Mouse (Mus musculus) intestine, embryonic 14.5 days (tissue): ENCODE measurements around the gene Arl5c. TPM values are rescaled to one million over a fixed set of nuclear protein-coding genes. Genes with fewer than 3 reads are reported as not detected.
A peak's percentile ranks its signal among the peaks of the same experiment; 100 is the strongest.

ENCODE experiments used
- ATAC-seq: fragments of 200-750 bp; cut with Nextera tagmentation; replicated peaks from 2 replicates; pipeline ENCODE4 v1.8.0; 2017; ENCODE audit warnings: low read depth, moderate number of reproducible peaks, moderate TSS enrichment, moderate library complexity; ENCODE audit not compliant: low FRiP score, low TSS enrichment
- DNase-seq: peaks from one replicate; pipeline ENCODE4 v3.0.0-alpha.2; 2018; ENCODE audit warnings: low spot score
- H3K27ac ChIP-seq: fragments of 300-500 bp; sonication (generic); 2 replicates; pipeline ENCODE4 v1.5.1; 2014; ENCODE audit warnings: low read depth, mild to moderate bottlenecking, control low read depth
- H3K27me3 ChIP-seq: fragments of 300-500 bp; sonication (generic); replicated peaks from 2 replicates; pipeline ENCODE4 v1.6.1; 2014; ENCODE audit warnings: low read length, control low read depth; ENCODE audit not compliant: control insufficient read depth, insufficient read depth
- H3K36me3 ChIP-seq: fragments of 300-500 bp; sonication (generic); 2 replicates; pipeline ENCODE4 v1.6.1; 2014; ENCODE audit warnings: low read length, control low read depth; ENCODE audit not compliant: control insufficient read depth, insufficient read depth
- H3K4me1 ChIP-seq: fragments of 300-500 bp; sonication (generic); replicated peaks from 2 replicates; pipeline ENCODE4 v1.6.1; 2014; ENCODE audit warnings: low read length, control low read depth, mixed read lengths; ENCODE audit not compliant: control insufficient read depth, insufficient read depth
- H3K4me2 ChIP-seq: fragments of 300-500 bp; sonication (generic); 2 replicates; pipeline ENCODE4 v1.6.1; 2014; ENCODE audit warnings: low read length
- H3K4me3 ChIP-seq: fragments of 300-500 bp; sonication (generic); 2 replicates; pipeline ENCODE4 v1.5.1; 2014; ENCODE audit warnings: low read depth, low read length, control low read depth, mixed read lengths
- H3K9ac ChIP-seq: fragments of 300-500 bp; sonication (generic); 2 replicates; pipeline ENCODE4 v1.6.1; 2014; ENCODE audit warnings: mild to moderate bottlenecking, low read length
- H3K9me3 ChIP-seq: fragments of 300-500 bp; sonication (generic); 2 replicates; pipeline ENCODE4 v1.6.1; 2016; ENCODE audit warnings: low read length, control low read depth; ENCODE audit not compliant: control insufficient read depth
- WGBS: fragments of 180-500 bp; shearing (Covaris S2); extraction: QIAGEN DNeasy Blood & Tissue Kit; methylation state at CpG from one replicate; pipeline ENCODE4 v1.1.7; 2014; 5-methylcytosine and 5-hydroxymethylcytosine counted together
- polyA plus RNA-seq: library from polyadenylated mRNA; unstranded; fragments of >200 nt; fragmentation: Nextera tagmentation; extraction: Ambion mirVana; gene quantifications from 2 replicates; pipeline ENCODE4 v1.2.1, GENCODE M21; 2014

The Arl5c gene
- polyA plus RNA-seq, 1 experiment from 2014 or later: 13.8 TPM

GRCm38 (mm10) chr11:97994539-97995100 lies 1.4 kb downstream of the Arl5c start:
- no peak overlapping the region for H3K27ac ChIP-seq
- WGBS: 5% methylated on average over 13 of the region's 13 CpGs
- no peaks in the 10 kb centered on the region for H3K9me3 ChIP-seq
- no peaks in the 10 kb centered on the region for H3K27me3 ChIP-seq
- peak overlapping the region; percentile 37; the same call in 1 of the 2 replicates for H3K9ac ChIP-seq
- DNase-seq (peak; percentile 86), ATAC-seq (peak; percentile 43; the same call in 1 of the 2 replicates)
- H3K4me2 ChIP-seq: peak overlapping the region; percentile 94
- H3K4me1 ChIP-seq: peaks cover 13% of the 10 kb centered on the region; the same call in 1 of the 2 replicates
- peak overlapping the region; percentile 43 for H3K4me3 ChIP-seq
- no peaks in the 10 kb centered on the region for H3K36me3 ChIP-seq

GRCm38 (mm10) chr11:97988530-97989096 lies 7.4 kb downstream of the Arl5c start:
- DNase-seq: peak; percentile 94
- Histone ChIP-seq H3K4me1 (peaks cover 14% of the 10 kb centered on the region), H3K27ac (peak overlapping the region; percentile 77), H3K4me3 (peak overlapping the region; percentile 67), H3K4me2 (peak overlapping the region; percentile 66), H3K9me3 (no peaks in the 10 kb centered on the region), H3K9ac (peak overlapping the region; percentile 69), H3K27me3 (peaks cover 25% of the 10 kb centered on the region), H3K36me3 (no peaks in the 10 kb centered on the region)
- WGBS: 0% methylated on average over 26 of the region's 26 CpGs
- peak; percentile 85 for ATAC-seq

GRCm38 (mm10) chr11:97987551-97988526 lies 8.1 kb downstream of the Arl5c start:
- WGBS: under 1% methylated on average over 42 of the region's 42 CpGs
- H3K4me1 ChIP-seq: peaks cover 14% of the 10 kb centered on the region
- peak; percentile 83 for ATAC-seq
- no peaks in the 10 kb centered on the region for H3K9me3 ChIP-seq
- H3K27me3 ChIP-seq: peaks cover 25% of the 10 kb centered on the region
- H3K27ac ChIP-seq: peak overlapping the region; percentile 77
- peak overlapping the region; percentile 66 for H3K4me2 ChIP-seq
- peak overlapping the region; percentile 69 for H3K9ac ChIP-seq
- H3K4me3 ChIP-seq: peak overlapping the region; percentile 67
- peak; percentile 100 for DNase-seq
- no peaks in the 10 kb centered on the region for H3K36me3 ChIP-seq

- Histone ChIP-seq H3K9me3 (no peaks in the 10 kb centered on the region), H3K27ac (no peak overlapping the region), H3K27me3 (peaks cover 25% of the 10 kb centered on the region), H3K4me3 (peak overlapping the region; percentile 67), H3K4me1 (peaks cover 14% of the 10 kb centered on the region), H3K36me3 (no peaks in the 10 kb centered on the region), H3K9ac (no peak overlapping the region; the same call in 1 of the 2 replicates), H3K4me2 (peak overlapping the region; percentile 79)
- WGBS: 30% methylated on average over 14 of the region's 17 CpGs
- DNase-seq (peak; percentile 73), ATAC-seq (no peak)
Measured at GRCm38 (mm10) chr11:97986738-97987465, 9.1 kb downstream of the Arl5c start.

GRCm38 (mm10) chr11:97985727-97986677 lies 10.0 kb downstream of the Arl5c start, which contains the start of gene Plxdc1:
Plxdc1 (minus strand) TSS chr11:97986444.
- no peak within 1 kb of the TSS for H3K27ac ChIP-seq
- ATAC-seq (no peak), DNase-seq (peak; percentile 71)
- H3K4me2 ChIP-seq: peak within 1 kb of the TSS; percentile 79
- peak within 1 kb of the TSS; percentile 43 for H3K9ac ChIP-seq
- no peaks in the 10 kb centered on the region for H3K36me3 ChIP-seq
- peaks cover 14% of the 10 kb centered on the region for H3K4me1 ChIP-seq
- 2% methylated on average over 61 of the region's 74 CpGs for WGBS
- H3K4me3 ChIP-seq: peak within 1 kb of the TSS; percentile 67
- H3K27me3 ChIP-seq: peaks cover 25% of the 10 kb centered on the region
- H3K9me3 ChIP-seq: no peaks in the 10 kb centered on the region

GRCm38 (mm10) chr11:97983983-97984382 lies 12.0 kb downstream of the Arl5c start:
- Histone ChIP-seq H3K27ac (no peak overlapping the region), H3K27me3 (peaks cover 25% of the 10 kb centered on the region), H3K4me3 (no peak overlapping the region), H3K9me3 (no peaks in the 10 kb centered on the region), H3K4me2 (no peak overlapping the region), H3K9ac (no peak overlapping the region), H3K4me1 (no peaks in the 10 kb centered on the region; the same call in none of the 2 replicates), H3K36me3 (no peaks in the 10 kb centered on the region)
- WGBS: 83% methylated on average over 1 of the region's 1 CpGs
- DNase-seq (no peak), ATAC-seq (no peak)

- peaks cover 25% of the 10 kb centered on the region for H3K27me3 ChIP-seq
Measured at GRCm38 (mm10) chr11:97983506-97983905, 12.5 kb downstream of the Arl5c start.

More at GRCm38 (mm10) chr11:97983506-97983905, 12.5 kb downstream of the Arl5c start:
- 88% methylated on average over 3 of the region's 3 CpGs for WGBS
- ATAC-seq (no peak), DNase-seq (no peak)
- H3K4me2 ChIP-seq: no peak overlapping the region
- no peaks in the 10 kb centered on the region; the same call in 1 of the 2 replicates for H3K4me1 ChIP-seq
- H3K36me3 ChIP-seq: no peaks in the 10 kb centered on the region
- no peaks in the 10 kb centered on the region for H3K9me3 ChIP-seq
- H3K9ac ChIP-seq: no peak overlapping the region
- H3K27ac ChIP-seq: no peak overlapping the region
- H3K4me3 ChIP-seq: no peak overlapping the region
